Mouse (Mus musculus) liver, adult 2 months (tissue): ENCODE data around the gene Nup160.

Experiments
- CTCF ChIP-seq: fragments of 200-500 bp; IDR thresholded peaks from 2 replicates; pipeline ENCODE4 v1.5.1; 2011; ENCODE audit warnings: low read depth, low read length, control low read depth
- POLR2A ChIP-seq: fragments of 200-500 bp; IDR thresholded peaks from 2 replicates; pipeline ENCODE4 v1.6.1; 2011; ENCODE audit warnings: low read length, control low read depth; ENCODE audit not compliant: insufficient read depth; ENCODE audit errors: extremely low read depth

DNA sequence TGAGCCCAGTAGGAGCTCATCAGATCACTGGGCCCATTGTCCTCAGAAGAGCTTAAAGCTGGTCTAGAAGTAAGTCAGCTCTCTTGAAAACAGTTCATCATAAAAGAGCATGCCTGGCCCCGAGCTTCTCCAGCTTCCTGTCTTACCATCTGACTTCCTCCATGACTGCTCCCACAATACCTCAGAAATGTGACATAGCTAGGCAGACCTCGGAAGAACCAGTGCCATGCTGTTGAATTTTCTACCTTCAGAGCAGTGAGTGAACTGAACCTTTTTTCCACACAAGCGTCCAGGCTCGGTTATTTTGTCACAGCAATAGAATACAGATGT, 35.3 kb upstream of the Nup160 start:
- TF ChIP-seq CTCF (no peak), POLR2A (no peak)
